Mouse (Mus musculus): ENCODE data around the gene Nppa. TPM values are rescaled to one million over a fixed set of nuclear protein-coding genes. Genes with fewer than 3 reads are reported as not detected.

Gene Nppa
- polyA plus RNA-seq, 1 experiment from 2014 or later: 0.51 TPM

DNA sequence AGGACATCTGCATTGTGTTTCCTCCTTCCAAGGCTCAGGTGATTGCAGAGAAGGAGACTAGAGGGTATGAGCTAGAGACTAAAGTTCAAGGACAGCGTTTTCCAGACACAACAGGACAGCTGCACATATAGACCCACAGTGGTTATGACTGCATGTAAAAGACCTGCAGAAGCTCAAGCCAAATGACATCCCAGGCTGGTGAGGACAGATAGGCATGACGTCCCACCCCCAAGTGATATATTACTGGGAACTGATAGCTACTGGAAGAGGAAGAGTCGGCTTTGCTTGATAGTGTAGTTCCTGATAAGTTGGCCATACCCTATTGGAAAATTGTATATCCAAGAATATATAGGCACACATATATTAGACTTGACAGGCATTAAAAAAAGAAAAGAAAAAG is 24.3 kb upstream of the Nppa start:
- no peak overlapping the region for H3K4me2 ChIP-seq (ENCODE audit: low read depth, low read length)
- no peak overlapping the region for H3K27ac ChIP-seq (ENCODE audit: low read length)
- H3K4me1 ChIP-seq (ENCODE audit: control insufficient read depth, insufficient read depth, low read length): no peaks in the 10 kb centered on the region
- H3K27me3 ChIP-seq (replicated peaks; ENCODE audit: control insufficient read depth, insufficient read depth, low read length): no peaks in the 10 kb centered on the region
- H3K9me3 ChIP-seq (ENCODE audit: control insufficient read depth, low read length): no peaks in the 10 kb centered on the region
- no peak overlapping the region for H3K9ac ChIP-seq (ENCODE audit: low read depth, low read length)
- no peak overlapping the region for H3K4me3 ChIP-seq (ENCODE audit: low read length)
- no peaks in the 10 kb centered on the region for H3K36me3 ChIP-seq (ENCODE audit: control insufficient read depth, insufficient read depth, low read length)
- no peak for ATAC-seq
- 66% methylated on average over 3 of the region's 3 CpGs for WGBS

DNA sequence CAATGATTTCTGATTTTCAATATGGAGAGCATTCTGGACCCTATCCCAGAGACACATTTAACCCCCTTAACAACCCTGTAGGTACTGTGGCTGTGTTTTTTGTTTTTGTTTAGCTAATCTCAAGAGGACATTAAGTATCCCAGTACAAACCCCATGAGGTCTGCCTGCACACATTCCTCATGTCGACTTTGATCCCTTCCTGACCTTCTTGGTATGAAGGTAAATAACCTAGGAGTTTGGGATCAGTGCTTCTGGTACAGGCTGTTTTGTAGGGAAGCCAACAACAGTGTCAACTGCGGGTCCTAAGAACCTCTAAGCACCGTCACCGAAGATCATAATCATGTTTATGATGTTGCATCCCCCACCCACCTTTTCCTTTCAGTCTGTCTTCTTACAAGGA is 22.8 kb upstream of the Nppa start:
- Histone ChIP-seq H3K27ac (ENCODE audit: low read length) (no peak overlapping the region), H3K36me3 (ENCODE audit: control insufficient read depth, insufficient read depth, low read length) (no peaks in the 10 kb centered on the region), H3K9ac (ENCODE audit: low read depth, low read length) (no peak overlapping the region), H3K27me3 (replicated peaks; ENCODE audit: control insufficient read depth, insufficient read depth, low read length) (no peaks in the 10 kb centered on the region), H3K4me2 (ENCODE audit: low read depth, low read length) (no peak overlapping the region), H3K4me3 (ENCODE audit: low read length) (no peak overlapping the region), H3K4me1 (ENCODE audit: control insufficient read depth, insufficient read depth, low read length) (no peaks in the 10 kb centered on the region), H3K9me3 (ENCODE audit: control insufficient read depth, low read length) (no peaks in the 10 kb centered on the region)
- 78% methylated on average over 4 of the region's 4 CpGs for whole genome bisulfite sequencing
- no peak for ATAC-seq

GRCm38 (mm10) chr4:147978391-147978790 is 22.1 kb upstream of the Nppa start:
- H3K27me3 ChIP-seq (replicated peaks; ENCODE audit: control insufficient read depth, insufficient read depth, low read length): no peaks in the 10 kb centered on the region
- H3K36me3 ChIP-seq (ENCODE audit: control insufficient read depth, insufficient read depth, low read length): no peaks in the 10 kb centered on the region
- no peak for ATAC-seq
- no peaks in the 10 kb centered on the region for H3K9me3 ChIP-seq (ENCODE audit: control insufficient read depth, low read length)
- no peaks in the 10 kb centered on the region for H3K4me1 ChIP-seq (ENCODE audit: control insufficient read depth, insufficient read depth, low read length)
- no peak overlapping the region for H3K9ac ChIP-seq (ENCODE audit: low read depth, low read length)
- H3K27ac ChIP-seq (ENCODE audit: low read length): no peak overlapping the region
- H3K4me3 ChIP-seq (ENCODE audit: low read length): no peak overlapping the region
- H3K4me2 ChIP-seq (ENCODE audit: low read depth, low read length): no peak overlapping the region
- WGBS: 90% methylated on average over 6 of the region's 6 CpGs

DNA sequence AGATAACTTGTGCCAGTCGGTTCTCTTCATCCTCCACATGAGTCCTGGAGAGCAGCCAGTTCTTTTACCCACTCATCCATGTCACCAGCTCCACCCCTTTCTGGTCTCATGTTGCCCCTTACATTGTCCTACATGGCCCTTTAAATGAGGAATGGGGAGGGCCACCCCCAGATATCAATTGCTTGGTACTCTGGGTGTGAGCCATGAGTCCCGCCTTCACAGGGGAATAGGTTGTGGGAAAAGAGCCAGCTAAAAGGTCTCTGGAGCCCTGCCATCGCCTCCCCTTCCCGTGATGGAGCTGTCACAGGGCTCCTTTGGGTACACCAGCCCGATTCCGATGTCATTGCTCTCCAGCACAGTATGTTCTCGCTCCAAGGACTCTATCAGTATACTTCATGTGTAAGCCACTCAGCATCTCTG is 21.1 kb upstream of the Nppa start:
- Histone ChIP-seq H3K9ac (ENCODE audit: low read depth, low read length) (no peak overlapping the region), H3K9me3 (ENCODE audit: control insufficient read depth, low read length) (no peaks in the 10 kb centered on the region), H3K4me1 (ENCODE audit: control insufficient read depth, insufficient read depth, low read length) (no peaks in the 10 kb centered on the region), H3K36me3 (ENCODE audit: control insufficient read depth, insufficient read depth, low read length) (no peaks in the 10 kb centered on the region), H3K27ac (ENCODE audit: low read length) (no peak overlapping the region), H3K4me3 (ENCODE audit: low read length) (no peak overlapping the region), H3K27me3 (replicated peaks; ENCODE audit: control insufficient read depth, insufficient read depth, low read length) (no peaks in the 10 kb centered on the region), H3K4me2 (ENCODE audit: low read depth, low read length) (no peak overlapping the region)
- WGBS: 85% methylated on average over 7 of the region's 7 CpGs
- no peak for ATAC-seq

DNA sequence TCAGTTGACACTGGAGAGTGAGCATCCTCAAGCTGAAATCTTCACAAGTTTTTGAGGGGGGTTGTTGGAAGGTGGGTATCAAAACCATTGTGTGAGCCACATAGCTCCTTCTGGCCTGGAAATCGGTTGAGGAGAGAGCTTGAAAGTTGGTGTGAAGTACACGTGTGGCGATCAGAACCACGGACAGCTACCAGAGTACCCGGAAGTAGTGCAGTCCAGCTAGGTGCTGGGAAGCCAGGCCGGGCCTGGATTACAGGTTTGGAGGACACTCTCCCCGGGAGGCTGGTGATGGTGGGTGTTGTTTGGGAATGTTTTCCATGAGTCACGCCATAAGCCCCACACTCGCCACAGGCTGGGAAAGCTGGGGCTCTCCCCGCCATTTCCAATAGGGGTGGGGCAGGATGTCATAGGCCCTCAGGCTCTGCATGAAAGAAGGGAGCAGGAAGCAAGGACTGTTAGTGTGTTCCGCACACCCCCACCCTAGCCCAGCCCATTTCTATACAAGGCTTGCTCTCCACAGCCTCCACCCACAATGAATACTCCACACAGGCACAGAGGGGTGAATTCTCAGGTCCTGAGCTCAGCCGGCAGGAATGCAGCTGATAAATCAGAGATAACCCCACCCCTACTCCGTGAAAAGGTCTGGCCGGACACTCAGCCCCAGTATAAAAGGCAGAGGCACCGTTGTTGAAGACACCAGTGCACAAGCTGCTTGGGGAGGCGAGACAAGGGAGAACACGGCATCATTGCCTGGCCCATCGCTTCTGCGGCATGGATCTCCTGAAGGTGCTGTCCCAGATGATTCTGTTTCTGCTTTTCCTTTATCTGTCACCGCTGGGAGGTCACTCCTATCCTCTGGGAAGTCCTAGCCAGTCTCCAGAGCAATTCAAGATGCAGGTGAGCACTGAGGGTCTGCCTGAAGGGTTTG is 15.1 kb upstream of the Nppa start, which contains the start of gene Nppb:
Nppb (plus strand) TSS at position 584 of the 928 bp plus-strand sequence.
- no peak within 1 kb of the TSS for H3K4me3 ChIP-seq (ENCODE audit: low read length)
- H3K27me3 ChIP-seq (replicated peaks; ENCODE audit: control insufficient read depth, insufficient read depth, low read length): no peaks in the 10 kb centered on the region
- H3K36me3 ChIP-seq (ENCODE audit: control insufficient read depth, insufficient read depth, low read length): no peaks in the 10 kb centered on the region
- H3K27ac ChIP-seq (ENCODE audit: low read length): no peak within 1 kb of the TSS
- no peaks in the 10 kb centered on the region for H3K9me3 ChIP-seq (ENCODE audit: control insufficient read depth, low read length)
- peak; percentile 56 for ATAC-seq
- no peak within 1 kb of the TSS for H3K4me2 ChIP-seq (ENCODE audit: low read depth, low read length)
- 26% methylated on average over 20 of the region's 20 CpGs for WGBS
- no peaks in the 10 kb centered on the region for H3K4me1 ChIP-seq (ENCODE audit: control insufficient read depth, insufficient read depth, low read length)
- H3K9ac ChIP-seq (ENCODE audit: low read depth, low read length): no peak within 1 kb of the TSS

GRCm38 (mm10) chr4:147993571-147994095 is 6.9 kb upstream of the Nppa start:
- no peaks in the 10 kb centered on the region for H3K27me3 ChIP-seq (replicated peaks; ENCODE audit: control insufficient read depth, insufficient read depth, low read length)
- no peak overlapping the region for H3K4me2 ChIP-seq (ENCODE audit: low read depth, low read length)
- H3K4me1 ChIP-seq (ENCODE audit: control insufficient read depth, insufficient read depth, low read length): no peaks in the 10 kb centered on the region
- no peak for ATAC-seq
- H3K9me3 ChIP-seq (ENCODE audit: control insufficient read depth, low read length): no peaks in the 10 kb centered on the region
- no peak overlapping the region for H3K4me3 ChIP-seq (ENCODE audit: low read length)
- H3K9ac ChIP-seq (ENCODE audit: low read depth, low read length): no peak overlapping the region
- H3K36me3 ChIP-seq (ENCODE audit: control insufficient read depth, insufficient read depth, low read length): no peaks in the 10 kb centered on the region
- 48% methylated on average over 7 of the region's 7 CpGs for WGBS
- H3K27ac ChIP-seq (ENCODE audit: low read length): no peak overlapping the region

- Histone ChIP-seq H3K4me2 (ENCODE audit: low read depth, low read length) (no peak overlapping the region), H3K27ac (ENCODE audit: low read length) (no peak overlapping the region), H3K4me3 (ENCODE audit: low read length) (no peak overlapping the region), H3K4me1 (ENCODE audit: control insufficient read depth, insufficient read depth, low read length) (no peaks in the 10 kb centered on the region), H3K27me3 (replicated peaks; ENCODE audit: control insufficient read depth, insufficient read depth, low read length) (no peaks in the 10 kb centered on the region), H3K9ac (ENCODE audit: low read depth, low read length) (no peak overlapping the region), H3K9me3 (ENCODE audit: control insufficient read depth, low read length) (no peaks in the 10 kb centered on the region), H3K36me3 (ENCODE audit: control insufficient read depth, insufficient read depth, low read length) (no peaks in the 10 kb centered on the region)
- ATAC-seq: no peak
- 77% methylated on average over 3 of the region's 3 CpGs for WGBS
Observed at GRCm38 (mm10) chr4:147995311-147995710, 5.2 kb upstream of the Nppa start.

- Histone ChIP-seq H3K36me3 (ENCODE audit: control insufficient read depth, insufficient read depth, low read length) (no peaks in the 10 kb centered on the region), H3K27me3 (replicated peaks; ENCODE audit: control insufficient read depth, insufficient read depth, low read length) (no peaks in the 10 kb centered on the region)
- WGBS: 78% methylated on average over 17 of the region's 17 CpGs
Observed at GRCm38 (mm10) chr4:148001013-148001789, 679 bp downstream of the Nppa start.

GRCm38 (mm10) chr4:148001866-148002265 is 1.3 kb downstream of the Nppa start:
- no peak for ATAC-seq
- Histone ChIP-seq H3K4me2 (ENCODE audit: low read depth, low read length) (no peak overlapping the region), H3K9me3 (ENCODE audit: control insufficient read depth, low read length) (no peaks in the 10 kb centered on the region), H3K4me3 (ENCODE audit: low read length) (no peak overlapping the region), H3K27ac (ENCODE audit: low read length) (no peak overlapping the region), H3K36me3 (ENCODE audit: control insufficient read depth, insufficient read depth, low read length) (no peaks in the 10 kb centered on the region), H3K27me3 (replicated peaks; ENCODE audit: control insufficient read depth, insufficient read depth, low read length) (no peaks in the 10 kb centered on the region), H3K4me1 (ENCODE audit: control insufficient read depth, insufficient read depth, low read length) (no peaks in the 10 kb centered on the region), H3K9ac (ENCODE audit: low read depth, low read length) (no peak overlapping the region)
- WGBS: 45% methylated on average over 8 of the region's 8 CpGs

More at GRCm38 (mm10) chr4:148001013-148001789, 679 bp downstream of the Nppa start:
- no peak overlapping the region for H3K27ac ChIP-seq (ENCODE audit: low read length)
- no peaks in the 10 kb centered on the region for H3K4me1 ChIP-seq (ENCODE audit: control insufficient read depth, insufficient read depth, low read length)
- no peak overlapping the region for H3K4me2 ChIP-seq (ENCODE audit: low read depth, low read length)
- ATAC-seq: no peak
- no peak overlapping the region for H3K4me3 ChIP-seq (ENCODE audit: low read length)
- H3K9ac ChIP-seq (ENCODE audit: low read depth, low read length): no peak overlapping the region
- H3K9me3 ChIP-seq (ENCODE audit: control insufficient read depth, low read length): no peaks in the 10 kb centered on the region

All from intestine, embryonic 16.5 days (tissue).